19 mouse cellular contexts compared by ENCODE assay signal in the genomic region with DNA sequence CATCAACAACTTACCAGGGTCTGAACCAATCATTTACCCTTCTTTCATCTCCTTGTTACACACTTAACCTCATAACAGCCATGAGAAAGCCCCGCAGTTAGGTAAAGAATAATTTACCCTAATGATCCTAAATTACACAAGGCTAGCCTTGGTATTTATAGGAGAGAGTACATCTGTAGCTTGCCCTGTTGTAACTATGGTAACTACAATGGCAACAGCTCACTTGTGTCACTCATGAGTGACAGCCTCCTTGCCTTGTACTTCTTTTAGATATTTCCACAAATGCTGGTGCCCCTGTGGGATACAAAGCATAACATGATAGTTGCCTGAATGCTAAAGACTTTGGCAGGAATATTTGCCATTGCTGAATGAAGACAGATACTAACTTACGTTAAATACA.
A peak's percentile ranks its signal among the peaks of the same experiment; 100 is the strongest.
DNase-seq lines count a peak whose midpoint lies in the region; ATAC-seq and TF ChIP-seq lines count a peak whose summit lies in the region.
"Had no signal": no experiment of that assay in that cellular context is flagged by ENCODE, and none has a peak within 500 bp of the region (broad histone marks: within the 10 kb centered on the region; RNA-seq: fewer than 3 reads in every experiment).

No protein-coding gene starts in this region.

- H3K27me3 ChIP-seq in forebrain, embryonic 12.5 days: no peaks in the 10 kb centered on the region
- H3K27me3 ChIP-seq in forebrain, embryonic 16.5 days (replicated peaks; ENCODE audit: control insufficient read depth, insufficient read depth, low read length): no peaks in the 10 kb centered on the region
- no peaks in the 10 kb centered on the region for H3K27me3 ChIP-seq in kidney, embryonic 15.5 days
- H3K27me3 ChIP-seq in neural tube, embryonic 14.5 days (ENCODE audit: control insufficient read depth, insufficient read depth, low read length): no peaks in the 10 kb centered on the region
- H3K27me3 ChIP-seq in stomach, postnatal 0 days (ENCODE audit: control insufficient read depth, insufficient read depth, low read length): no peaks in the 10 kb centered on the region
- H3K27me3 ChIP-seq: embryonic facial prominence, embryonic 13.5 days; hindbrain, embryonic 15.5 days had no signal

- WGBS in forebrain, embryonic 12.5 days: 71% methylated on average over 2 of the region's 2 CpGs
- WGBS in forebrain, embryonic 16.5 days: 49% methylated on average over 2 of the region's 2 CpGs
- WGBS in kidney, embryonic 15.5 days: 44% methylated on average over 2 of the region's 2 CpGs
- WGBS in neural tube, embryonic 14.5 days: 62% methylated on average over 2 of the region's 2 CpGs
- 62% methylated on average over 2 of the region's 2 CpGs for WGBS in stomach, postnatal 0 days

- H3K4me1 ChIP-seq in forebrain, embryonic 12.5 days: no peaks in the 10 kb centered on the region
- no peaks in the 10 kb centered on the region for H3K4me1 ChIP-seq in forebrain, embryonic 16.5 days (replicated peaks; ENCODE audit: control insufficient read depth, insufficient read depth, low read length)
- H3K4me1 ChIP-seq in kidney, embryonic 15.5 days: no peaks in the 10 kb centered on the region
- no peaks in the 10 kb centered on the region for H3K4me1 ChIP-seq in neural tube, embryonic 14.5 days (ENCODE audit: control insufficient read depth, insufficient read depth, low read length)
- no peaks in the 10 kb centered on the region for H3K4me1 ChIP-seq in stomach, postnatal 0 days (replicated peaks; ENCODE audit: control insufficient read depth, insufficient read depth)
- H3K4me1 ChIP-seq: embryonic facial prominence, embryonic 13.5 days; heart, embryonic 10.5 days; hindbrain, embryonic 15.5 days had no signal

- no peak overlapping the region for H3K27ac ChIP-seq in forebrain, embryonic 12.5 days
- no peak overlapping the region for H3K27ac ChIP-seq in forebrain, embryonic 16.5 days (ENCODE audit: low read length)
- H3K27ac ChIP-seq in kidney, embryonic 15.5 days: no peak overlapping the region
- no peak overlapping the region for H3K27ac ChIP-seq in neural tube, embryonic 14.5 days (ENCODE audit: low read depth, low read length)
- no peak overlapping the region for H3K27ac ChIP-seq in stomach, postnatal 0 days (replicated peaks)
- H3K27ac ChIP-seq: embryonic facial prominence, embryonic 13.5 days; heart, embryonic 10.5 days; hindbrain, embryonic 15.5 days had no signal

- peak; percentile 55; the same call in 1 of the 2 replicates for ATAC-seq in forebrain, embryonic 12.5 days (ENCODE audit: low FRiP score)
- ATAC-seq in forebrain, embryonic 16.5 days: no peak
- ATAC-seq in kidney, embryonic 15.5 days (replicated peaks; ENCODE audit: low FRiP score): 0 out of 2 replicates have a peak, but pooled peaks have one; percentile 52
- peak; percentile 28; the same call in 1 of the 2 replicates for ATAC-seq in neural tube, embryonic 14.5 days (ENCODE audit: low read depth)
- no peak for ATAC-seq in stomach, postnatal 0 days (ENCODE audit: low FRiP score, low TSS enrichment)
- ATAC-seq: inflammation-experienced regulatory T-cells, adult 6 months had no signal

- H3K4me2 ChIP-seq in forebrain, embryonic 12.5 days: no peak overlapping the region
- H3K4me2 ChIP-seq in forebrain, embryonic 16.5 days (ENCODE audit: low read length): no peak overlapping the region
- no peak overlapping the region for H3K4me2 ChIP-seq in kidney, embryonic 15.5 days
- H3K4me2 ChIP-seq in neural tube, embryonic 14.5 days (ENCODE audit: low read depth, low read length): no peak overlapping the region
- no peak overlapping the region for H3K4me2 ChIP-seq in stomach, postnatal 0 days (replicated peaks; ENCODE audit: low read depth)
- H3K4me2 ChIP-seq: embryonic facial prominence, embryonic 13.5 days; hindbrain, embryonic 15.5 days had no signal

- no peak for TF ChIP-seq CTCF in stomach, postnatal 0 days (IDR thresholded peaks at IDR 0.05; ENCODE audit: low read depth)

- no peak overlapping the region for H3K4me3 ChIP-seq in forebrain, embryonic 12.5 days (replicated peaks)
- no peak overlapping the region for H3K4me3 ChIP-seq in forebrain, embryonic 16.5 days (replicated peaks; ENCODE audit: low read length)
- H3K4me3 ChIP-seq in kidney, embryonic 15.5 days (replicated peaks): no peak overlapping the region
- no peak overlapping the region for H3K4me3 ChIP-seq in neural tube, embryonic 14.5 days (ENCODE audit: low read depth, low read length)
- no peak overlapping the region for H3K4me3 ChIP-seq in stomach, postnatal 0 days (ENCODE audit: low read depth, low read length)
- H3K4me3 ChIP-seq: embryonic facial prominence, embryonic 13.5 days; heart, embryonic 10.5 days; hindbrain, embryonic 15.5 days had no signal

- TF ChIP-seq EP300 in stomach, postnatal 0 days (optimal IDR thresholded peaks at IDR 0.05): no peak

- no peaks in the 10 kb centered on the region for H3K36me3 ChIP-seq in forebrain, embryonic 12.5 days (replicated peaks)
- H3K36me3 ChIP-seq in forebrain, embryonic 16.5 days (ENCODE audit: control insufficient read depth, insufficient read depth): no peaks in the 10 kb centered on the region
- no peaks in the 10 kb centered on the region for H3K36me3 ChIP-seq in kidney, embryonic 15.5 days
- no peaks in the 10 kb centered on the region for H3K36me3 ChIP-seq in neural tube, embryonic 14.5 days (ENCODE audit: control insufficient read depth, insufficient read depth, low read length)
- H3K36me3 ChIP-seq in stomach, postnatal 0 days (ENCODE audit: control insufficient read depth, insufficient read depth, low read length): no peaks in the 10 kb centered on the region
- H3K36me3 ChIP-seq: embryonic facial prominence, embryonic 13.5 days; heart, embryonic 10.5 days; hindbrain, embryonic 15.5 days had no signal

- H3K9me3 ChIP-seq in forebrain, embryonic 12.5 days: no peaks in the 10 kb centered on the region
- no peaks in the 10 kb centered on the region for H3K9me3 ChIP-seq in forebrain, embryonic 16.5 days (ENCODE audit: control insufficient read depth, low read length)
- no peaks in the 10 kb centered on the region for H3K9me3 ChIP-seq in kidney, embryonic 15.5 days (replicated peaks)
- H3K9me3 ChIP-seq in neural tube, embryonic 14.5 days (ENCODE audit: control insufficient read depth, low read length): no peaks in the 10 kb centered on the region
- no peaks in the 10 kb centered on the region for H3K9me3 ChIP-seq in stomach, postnatal 0 days (ENCODE audit: control insufficient read depth, low read length)
- H3K9me3 ChIP-seq: embryonic facial prominence, embryonic 13.5 days; heart, embryonic 10.5 days; hindbrain, embryonic 15.5 days had no signal

- H3K9ac ChIP-seq in forebrain, embryonic 12.5 days: no peak overlapping the region
- H3K9ac ChIP-seq in forebrain, embryonic 16.5 days (replicated peaks; ENCODE audit: low read depth, low read length): no peak overlapping the region
- H3K9ac ChIP-seq in kidney, embryonic 15.5 days: no peak overlapping the region
- no peak overlapping the region for H3K9ac ChIP-seq in neural tube, embryonic 14.5 days (replicated peaks; ENCODE audit: low read depth, low read length)
- H3K9ac ChIP-seq in stomach, postnatal 0 days (ENCODE audit: low read length): no peak overlapping the region
- H3K9ac ChIP-seq: embryonic facial prominence, embryonic 13.5 days; hindbrain, embryonic 15.5 days had no signal

- no peak for DNase-seq in kidney, adult 18-20 months
- DNase-seq in neural tube, embryonic 10.5 days (ENCODE audit: extremely low spot score, low spot score): no peak
- DNase-seq in stomach, postnatal 0 days (ENCODE audit: low spot score): no peak
- DNase-seq: adrenal gland, postnatal 10 days; cerebellum, adult 18-20 months; cerebellum, adult 9-11 months; cerebellum, postnatal 36 days; gastrocnemius, postnatal 10 days; heart, adult 18-20 months; heart, postnatal 10 days; heart, postnatal 4 days had no signal

Comparison
In these comparisons a context has a peak if more than half of its experiments do, and no peak if none do; other contexts are left out.
1. ATAC-seq: peak in forebrain, embryonic 12.5 days (single experiment), kidney, embryonic 15.5 days (single experiment) and neural tube, embryonic 14.5 days (single experiment); none in forebrain, embryonic 16.5 days (single experiment) and stomach, postnatal 0 days (single experiment).